Comparison of ENCODE assay signal across 1 mouse cellular context in the genomic region with DNA sequence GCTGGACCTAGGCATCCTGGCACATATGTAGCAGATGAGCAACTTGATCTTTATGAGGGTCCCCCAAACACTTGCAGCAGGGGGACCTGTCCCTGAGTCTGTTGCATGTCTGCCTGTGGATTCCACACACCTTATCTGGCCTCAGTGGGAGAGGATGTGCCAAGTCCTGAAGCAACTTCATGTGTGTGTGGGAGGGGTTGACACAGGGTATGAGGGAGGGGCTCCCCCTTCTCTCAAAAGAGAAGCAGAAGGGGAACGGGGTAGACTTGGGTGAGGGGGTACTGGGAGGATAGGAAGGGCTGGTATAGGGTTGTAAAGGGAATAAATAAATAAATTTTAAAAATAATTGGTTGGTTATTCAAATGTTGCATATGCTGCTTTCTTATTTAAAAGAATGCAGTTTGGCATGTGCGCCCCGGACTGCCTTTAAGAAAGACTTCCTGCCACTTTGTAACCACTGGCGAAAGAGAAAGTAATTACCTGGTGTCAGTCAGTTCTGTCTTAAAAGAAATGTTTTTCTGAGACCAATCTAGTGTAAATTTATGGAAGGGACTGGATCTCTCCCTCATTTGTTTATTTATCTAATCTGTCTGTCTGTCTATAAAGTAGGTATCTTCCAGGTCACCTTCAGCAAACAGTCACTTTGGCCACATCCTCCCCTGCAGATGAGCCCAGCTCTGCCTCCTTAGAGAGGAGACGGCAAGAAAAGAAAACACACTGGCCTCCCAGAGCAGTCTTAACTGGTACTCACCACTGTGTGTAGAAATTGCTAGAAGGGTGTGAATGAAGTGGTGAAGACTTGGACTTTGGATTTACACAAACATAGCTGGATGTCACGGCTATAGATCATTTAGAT.
A peak's percentile ranks its signal among the peaks of the same experiment; 100 is the strongest.
TF ChIP-seq lines count a peak whose summit lies in the region.

No protein-coding gene starts in this region.

TF ChIP-seq in CH12.LX, 34 proteins besides CTCF, POLR2A, EP300 and RAD21 (continued from another document):
- TF ChIP-seq TBP (conservative IDR thresholded peaks at IDR 0.05; ENCODE audit: low read depth, low read length) (0 out of 2 replicates have a peak, but pooled peaks have one; percentile 28), MAZ (IDR thresholded peaks at IDR 0.05; ENCODE audit: low read depth, low read length) (peak; percentile 74)
